Mouse (Mus musculus) liver, embryonic 13.5 days (tissue): Measurements from ENCODE around the gene Abhd12b. TPM values are rescaled to one million over a fixed set of nuclear protein-coding genes. Genes with fewer than 3 reads are reported as not detected.
"Not testable (repeated sequence)": the region's sequence is repeated elsewhere in the genome, so short reads cannot be mapped to it uniquely, and the experiment has no call there.

Experiments used
- ATAC-seq: fragments of 200-750 bp; cut with Nextera tagmentation; 2 replicates; pipeline ENCODE4 v1.8.0; 2017; ENCODE audit warnings: low read depth, mild to moderate bottlenecking, moderate number of reproducible peaks, moderate library complexity
- DNase-seq: peaks from one replicate; pipeline ENCODE4 v3.0.0; 2022
- H3K27ac ChIP-seq: fragments of 300-500 bp; sonication (generic); 2 replicates; pipeline ENCODE4 v1.5.1; 2015; ENCODE audit warnings: moderate library complexity, mild to moderate bottlenecking, inconsistent platforms
- H3K27me3 ChIP-seq: fragments of 300-500 bp; sonication (generic); 2 replicates; pipeline ENCODE4 v1.6.1; 2015; ENCODE audit warnings: mild to moderate bottlenecking, inconsistent platforms
- H3K36me3 ChIP-seq: fragments of 300-500 bp; sonication (generic); 2 replicates; pipeline ENCODE4 v1.6.1; 2015; ENCODE audit warnings: mild to moderate bottlenecking, inconsistent platforms
- H3K4me1 ChIP-seq: fragments of 300-500 bp; sonication (generic); replicated peaks from 2 replicates; pipeline ENCODE4 v1.6.1; 2015; ENCODE audit warnings: inconsistent platforms
- H3K4me2 ChIP-seq: fragments of 300-500 bp; sonication (generic); 2 replicates; pipeline ENCODE4 v1.6.1; 2015; ENCODE audit warnings: inconsistent platforms, mild to moderate bottlenecking, moderate library complexity
- H3K4me3 ChIP-seq: fragments of 300-500 bp; sonication (generic); replicated peaks from 2 replicates; pipeline ENCODE4 v1.5.1; 2015; ENCODE audit warnings: mild to moderate bottlenecking, inconsistent platforms
- H3K9ac ChIP-seq: fragments of 300-500 bp; sonication (generic); 2 replicates; pipeline ENCODE4 v1.6.1; 2015; ENCODE audit warnings: mild to moderate bottlenecking, inconsistent platforms
- H3K9me3 ChIP-seq: fragments of 300-500 bp; sonication (generic); replicated peaks from 2 replicates; pipeline ENCODE4 v1.6.1; 2016; ENCODE audit warnings: inconsistent platforms
- WGBS: fragments of 180-500 bp; shearing (Covaris S2); methylation state at CpG from one replicate; pipeline ENCODE4 v1.1.7; 2015; ENCODE audit not compliant: insufficient replicate concordance; 5-methylcytosine and 5-hydroxymethylcytosine counted together
- polyA plus RNA-seq: library from polyadenylated mRNA; unstranded; fragments of >200 nt; fragmentation: Nextera tagmentation; extraction: Ambion mirVana; gene quantifications from 2 replicates; pipeline ENCODE4 v1.2.1, GENCODE M21; 2015

Gene Abhd12b
- polyA plus RNA-seq, 1 experiment from 2014 or later = not detected

GRCm38 (mm10) chr12:70139871-70140270 is 14.1 kb upstream of the Abhd12b start:
- DNase-seq (no peak), ATAC-seq (no peak)
- WGBS = 52% methylated on average over 4 of the region's 4 CpGs
- Histone ChIP-seq H3K27me3 (no peaks in the 10 kb centered on the region), H3K9me3 (no peaks in the 10 kb centered on the region), H3K4me3 (no peak overlapping the region), H3K36me3 (no peaks in the 10 kb centered on the region), H3K4me1 (0 out of 2 replicates have a peak, but pooled peaks cover 2% of the 10 kb centered on the region), H3K4me2 (no peak overlapping the region), H3K9ac (no peak overlapping the region), H3K27ac (no peak overlapping the region)

- ATAC-seq (no peak), DNase-seq (no peak)
- 72% methylated on average over 5 of the region's 5 CpGs for WGBS
Measured at GRCm38 (mm10) chr12:70140542-70140941, 13.4 kb upstream of the Abhd12b start.

GRCm38 (mm10) chr12:70140993-70141576 is 12.9 kb upstream of the Abhd12b start:
- H3K36me3 ChIP-seq = no peaks in the 10 kb centered on the region
- no peaks in the 10 kb centered on the region for H3K27me3 ChIP-seq
- no peak for DNase-seq
- H3K4me3 ChIP-seq = no peak overlapping the region
- H3K9ac ChIP-seq = no peak overlapping the region
- H3K4me2 ChIP-seq = no peak overlapping the region
- H3K27ac ChIP-seq = no peak overlapping the region
- H3K4me1 ChIP-seq = 0 out of 2 replicates have a peak, but pooled peaks cover 2% of the 10 kb centered on the region
- ATAC-seq = no peak
- no peaks in the 10 kb centered on the region for H3K9me3 ChIP-seq
- WGBS = 65% methylated on average over 5 of the region's 5 CpGs

More at GRCm38 (mm10) chr12:70140542-70140941, 13.4 kb upstream of the Abhd12b start:
- 0 out of 2 replicates have a peak, but pooled peaks cover 2% of the 10 kb centered on the region for H3K4me1 ChIP-seq
- no peak overlapping the region for H3K27ac ChIP-seq
- no peaks in the 10 kb centered on the region for H3K27me3 ChIP-seq
- no peak overlapping the region for H3K4me3 ChIP-seq
- no peak overlapping the region for H3K4me2 ChIP-seq
- H3K36me3 ChIP-seq = no peaks in the 10 kb centered on the region
- no peak overlapping the region for H3K9ac ChIP-seq
- no peaks in the 10 kb centered on the region for H3K9me3 ChIP-seq

- not testable (repeated sequence) for H3K9ac ChIP-seq, H3K27ac ChIP-seq, H3K4me3 ChIP-seq, H3K36me3 ChIP-seq, DNase-seq, ATAC-seq, H3K9me3 ChIP-seq, H3K27me3 ChIP-seq, H3K4me2 ChIP-seq, H3K4me1 ChIP-seq
- 39% methylated on average over 3 of the region's 3 CpGs for WGBS
Measured at GRCm38 (mm10) chr12:70144106-70144587, 9.8 kb upstream of the Abhd12b start.

GRCm38 (mm10) chr12:70144637-70145448 is 9.1 kb upstream of the Abhd12b start:
- DNase-seq (peak; percentile 17), ATAC-seq (no peak)
- no peak overlapping the region for H3K27ac ChIP-seq
- H3K9ac ChIP-seq = no peak overlapping the region
- no peak overlapping the region for H3K4me2 ChIP-seq
- no peaks in the 10 kb centered on the region for H3K27me3 ChIP-seq
- no peaks in the 10 kb centered on the region for H3K36me3 ChIP-seq
- peaks cover 6% of the 10 kb centered on the region; the same call in 1 of the 2 replicates for H3K4me1 ChIP-seq
- no peaks in the 10 kb centered on the region for H3K9me3 ChIP-seq
- WGBS = 40% methylated on average over 20 of the region's 20 CpGs
- no peak overlapping the region for H3K4me3 ChIP-seq

GRCm38 (mm10) chr12:70145586-70145985 is 8.4 kb upstream of the Abhd12b start:
- 63% methylated on average over 6 of the region's 6 CpGs for WGBS
- peaks cover 6% of the 10 kb centered on the region; the same call in 1 of the 2 replicates for H3K4me1 ChIP-seq

GRCm38 (mm10) chr12:70147986-70148630 is 5.8 kb upstream of the Abhd12b start:
- Histone ChIP-seq H3K27me3 (no peaks in the 10 kb centered on the region), H3K9ac (no peak overlapping the region), H3K9me3 (no peaks in the 10 kb centered on the region), H3K4me3 (peak overlapping the region; percentile 37), H3K4me1 (peaks cover 6% of the 10 kb centered on the region; the same call in 1 of the 2 replicates), H3K36me3 (no peaks in the 10 kb centered on the region), H3K27ac (no peak overlapping the region), H3K4me2 (peak overlapping the region; percentile 56)
- WGBS = 9% methylated on average over 13 of the region's 13 CpGs
- DNase-seq = no peak
- no peak for ATAC-seq

More at GRCm38 (mm10) chr12:70145586-70145985, 8.4 kb upstream of the Abhd12b start:
- Histone ChIP-seq H3K36me3 (no peaks in the 10 kb centered on the region), H3K27me3 (no peaks in the 10 kb centered on the region), H3K4me2 (no peak overlapping the region), H3K9ac (no peak overlapping the region), H3K9me3 (no peaks in the 10 kb centered on the region), H3K4me3 (no peak overlapping the region), H3K27ac (no peak overlapping the region)
- DNase-seq (no peak), ATAC-seq (no peak)

GRCm38 (mm10) chr12:70148631-70149265 is 5.2 kb upstream of the Abhd12b start:
- Histone ChIP-seq H3K4me2 (peak overlapping the region; percentile 56), H3K27me3 (no peaks in the 10 kb centered on the region), H3K36me3 (no peaks in the 10 kb centered on the region), H3K27ac (no peak overlapping the region), H3K4me1 (peaks cover 6% of the 10 kb centered on the region; the same call in 1 of the 2 replicates), H3K4me3 (peak overlapping the region; percentile 37; the same call in 1 of the 2 replicates), H3K9ac (no peak overlapping the region), H3K9me3 (no peaks in the 10 kb centered on the region)
- WGBS = 15% methylated on average over 11 of the region's 11 CpGs
- ATAC-seq = no peak
- DNase-seq = no peak

- ATAC-seq (no peak), DNase-seq (no peak)
- no peak overlapping the region for H3K4me2 ChIP-seq
- H3K9me3 ChIP-seq = no peaks in the 10 kb centered on the region
- no peaks in the 10 kb centered on the region for H3K36me3 ChIP-seq
- no peak overlapping the region for H3K4me3 ChIP-seq
- no peak overlapping the region for H3K27ac ChIP-seq
- H3K4me1 ChIP-seq = no peaks in the 10 kb centered on the region
- 55% methylated on average over 6 of the region's 6 CpGs for WGBS
- no peaks in the 10 kb centered on the region; the same call in 1 of the 2 replicates for H3K27me3 ChIP-seq
- no peak overlapping the region for H3K9ac ChIP-seq
Measured at GRCm38 (mm10) chr12:70156222-70156621, 2.3 kb downstream of the Abhd12b start.

GRCm38 (mm10) chr12:70157292-70158066 is 3.5 kb downstream of the Abhd12b start:
- Histone ChIP-seq H3K27ac (no peak overlapping the region), H3K27me3 (no peaks in the 10 kb centered on the region; the same call in 1 of the 2 replicates)
- ATAC-seq = no peak

More at GRCm38 (mm10) chr12:70157292-70158066, 3.5 kb downstream of the Abhd12b start:
- H3K9ac ChIP-seq = no peak overlapping the region
- H3K4me3 ChIP-seq = no peak overlapping the region
- no peaks in the 10 kb centered on the region for H3K9me3 ChIP-seq
- no peak overlapping the region for H3K4me2 ChIP-seq
- DNase-seq = no peak
- no peaks in the 10 kb centered on the region for H3K4me1 ChIP-seq
- no peaks in the 10 kb centered on the region for H3K36me3 ChIP-seq
- 38% methylated on average over 5 of the region's 5 CpGs for WGBS
